Mouse (Mus musculus) intestine, embryonic 14.5 days (tissue): ENCODE data around the gene Asgr2. TPM values are rescaled to one million over a fixed set of nuclear protein-coding genes. Genes with fewer than 3 reads are reported as not detected.
"Not testable (repeated sequence)": the region's sequence is repeated elsewhere in the genome, so short reads cannot be mapped to it uniquely, and the experiment has no call there.

Experiments
- ATAC-seq: fragments of 200-750 bp; cut with Nextera tagmentation; replicated peaks from 2 replicates; pipeline ENCODE4 v1.8.0; 2017; ENCODE audit warnings: low read depth, moderate number of reproducible peaks, moderate TSS enrichment, moderate library complexity; ENCODE audit not compliant: low FRiP score, low TSS enrichment
- DNase-seq: peaks from one replicate; pipeline ENCODE4 v3.0.0-alpha.2; 2018; ENCODE audit warnings: low spot score
- H3K27ac ChIP-seq: fragments of 300-500 bp; sonication (generic); 2 replicates; pipeline ENCODE4 v1.5.1; 2014; ENCODE audit warnings: low read depth, mild to moderate bottlenecking, control low read depth
- H3K27me3 ChIP-seq: fragments of 300-500 bp; sonication (generic); replicated peaks from 2 replicates; pipeline ENCODE4 v1.6.1; 2014; ENCODE audit warnings: low read length, control low read depth; ENCODE audit not compliant: control insufficient read depth, insufficient read depth
- H3K36me3 ChIP-seq: fragments of 300-500 bp; sonication (generic); 2 replicates; pipeline ENCODE4 v1.6.1; 2014; ENCODE audit warnings: low read length, control low read depth; ENCODE audit not compliant: control insufficient read depth, insufficient read depth
- H3K4me1 ChIP-seq: fragments of 300-500 bp; sonication (generic); replicated peaks from 2 replicates; pipeline ENCODE4 v1.6.1; 2014; ENCODE audit warnings: low read length, control low read depth, mixed read lengths; ENCODE audit not compliant: control insufficient read depth, insufficient read depth
- H3K4me2 ChIP-seq: fragments of 300-500 bp; sonication (generic); 2 replicates; pipeline ENCODE4 v1.6.1; 2014; ENCODE audit warnings: low read length
- H3K4me3 ChIP-seq: fragments of 300-500 bp; sonication (generic); 2 replicates; pipeline ENCODE4 v1.5.1; 2014; ENCODE audit warnings: low read depth, low read length, control low read depth, mixed read lengths
- H3K9ac ChIP-seq: fragments of 300-500 bp; sonication (generic); 2 replicates; pipeline ENCODE4 v1.6.1; 2014; ENCODE audit warnings: mild to moderate bottlenecking, low read length
- H3K9me3 ChIP-seq: fragments of 300-500 bp; sonication (generic); 2 replicates; pipeline ENCODE4 v1.6.1; 2016; ENCODE audit warnings: low read length, control low read depth; ENCODE audit not compliant: control insufficient read depth
- WGBS: fragments of 180-500 bp; shearing (Covaris S2); extraction: QIAGEN DNeasy Blood & Tissue Kit; methylation state at CpG from one replicate; pipeline ENCODE4 v1.1.7; 2014; 5-methylcytosine and 5-hydroxymethylcytosine counted together
- polyA plus RNA-seq: library from polyadenylated mRNA; unstranded; fragments of >200 nt; fragmentation: Nextera tagmentation; extraction: Ambion mirVana; gene quantifications from 2 replicates; pipeline ENCODE4 v1.2.1, GENCODE M21; 2014

Asgr2 gene
- polyA plus RNA-seq, 1 experiment from 2014 or later, result 0.46 TPM

- Histone ChIP-seq H3K27ac (no peak overlapping the region), H3K36me3 (no peaks in the 10 kb centered on the region), H3K9ac (no peak overlapping the region), H3K27me3 (no peaks in the 10 kb centered on the region), H3K4me3 (no peak overlapping the region), H3K4me1 (no peaks in the 10 kb centered on the region), H3K4me2 (no peak overlapping the region), H3K9me3 (no peaks in the 10 kb centered on the region)
- 78% methylated on average over 14 of the region's 14 CpGs for WGBS
- DNase-seq, result no peak
- ATAC-seq, result no peak
Observed at GRCm38 (mm10) chr11:70103701-70104315, 11.4 kb downstream of the Asgr2 start.

DNA sequence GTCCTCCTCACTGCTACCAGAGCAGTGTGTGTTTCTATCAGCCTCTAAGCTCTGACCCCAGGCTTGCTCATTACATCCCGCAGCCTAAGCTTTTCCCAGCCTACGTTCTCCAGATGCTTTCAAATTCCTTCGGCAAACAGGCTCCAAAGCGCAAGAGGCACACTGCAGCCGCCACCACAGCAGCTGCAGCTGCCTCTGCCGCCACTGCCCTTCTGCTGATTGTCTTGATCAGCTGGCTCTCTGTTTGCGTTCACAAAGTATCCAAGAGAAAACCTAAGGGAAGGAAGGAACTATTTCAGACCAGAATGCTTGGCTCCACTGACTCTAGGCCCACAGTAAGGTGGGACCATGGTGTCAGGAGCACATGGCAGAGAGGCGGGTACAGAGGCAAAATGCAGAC lies 14.6 kb downstream of the Asgr2 start:
- H3K4me3 ChIP-seq, result no peak overlapping the region
- H3K4me1 ChIP-seq, result no peaks in the 10 kb centered on the region
- no peak overlapping the region for H3K9ac ChIP-seq
- H3K9me3 ChIP-seq, result 0 out of 2 replicates have a peak, but pooled peaks cover 2% of the 10 kb centered on the region
- no peak overlapping the region for H3K27ac ChIP-seq
- H3K36me3 ChIP-seq, result no peaks in the 10 kb centered on the region
- H3K27me3 ChIP-seq, result no peaks in the 10 kb centered on the region
- ATAC-seq (no peak), DNase-seq (no peak)
- H3K4me2 ChIP-seq, result no peak overlapping the region
- 54% methylated on average over 8 of the region's 8 CpGs for WGBS

GRCm38 (mm10) chr11:70110146-70110545 lies 17.7 kb downstream of the Asgr2 start:
- WGBS, result 80% methylated on average over 3 of the region's 3 CpGs
- no peak overlapping the region for H3K27ac ChIP-seq

DNA sequence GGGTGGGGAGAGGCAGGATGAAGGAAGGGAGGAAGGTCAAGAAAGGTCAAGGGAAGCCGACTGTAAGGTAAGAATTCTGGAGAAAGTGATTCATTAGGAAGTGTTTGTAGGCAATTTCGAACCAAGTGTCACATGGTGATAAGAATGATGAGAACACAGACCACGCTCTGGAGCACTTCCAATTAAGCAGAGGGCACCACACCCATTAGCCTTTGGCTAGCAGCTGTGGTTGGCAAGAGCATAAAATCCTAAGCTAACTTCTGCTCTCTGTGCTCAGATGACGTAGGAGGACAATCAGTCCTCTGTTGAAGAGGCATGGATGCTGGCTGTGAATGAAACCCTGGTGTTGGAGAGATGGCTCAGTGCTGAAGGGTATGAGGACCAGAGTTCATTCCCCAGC lies 22.1 kb downstream of the Asgr2 start:
- no peaks in the 10 kb centered on the region for H3K4me1 ChIP-seq
- no peak overlapping the region for H3K9ac ChIP-seq
- H3K4me2 ChIP-seq, result no peak overlapping the region
- H3K27me3 ChIP-seq, result no peaks in the 10 kb centered on the region
- no peaks in the 10 kb centered on the region for H3K36me3 ChIP-seq
- no peak overlapping the region for H3K4me3 ChIP-seq
- 42% methylated on average over 4 of the region's 4 CpGs for WGBS
- H3K9me3 ChIP-seq, result 0 out of 2 replicates have a peak, but pooled peaks cover 2% of the 10 kb centered on the region
- no peak for DNase-seq
- ATAC-seq, result no peak
- H3K27ac ChIP-seq, result no peak overlapping the region

More at GRCm38 (mm10) chr11:70110146-70110545, 17.7 kb downstream of the Asgr2 start:
- Histone ChIP-seq H3K4me1 (no peaks in the 10 kb centered on the region), H3K9ac (no peak overlapping the region), H3K4me3 (no peak overlapping the region), H3K9me3 (0 out of 2 replicates have a peak, but pooled peaks cover 2% of the 10 kb centered on the region), H3K4me2 (no peak overlapping the region), H3K27me3 (no peaks in the 10 kb centered on the region), H3K36me3 (no peaks in the 10 kb centered on the region)
- DNase-seq (peak; percentile 59), ATAC-seq (no peak)

DNA sequence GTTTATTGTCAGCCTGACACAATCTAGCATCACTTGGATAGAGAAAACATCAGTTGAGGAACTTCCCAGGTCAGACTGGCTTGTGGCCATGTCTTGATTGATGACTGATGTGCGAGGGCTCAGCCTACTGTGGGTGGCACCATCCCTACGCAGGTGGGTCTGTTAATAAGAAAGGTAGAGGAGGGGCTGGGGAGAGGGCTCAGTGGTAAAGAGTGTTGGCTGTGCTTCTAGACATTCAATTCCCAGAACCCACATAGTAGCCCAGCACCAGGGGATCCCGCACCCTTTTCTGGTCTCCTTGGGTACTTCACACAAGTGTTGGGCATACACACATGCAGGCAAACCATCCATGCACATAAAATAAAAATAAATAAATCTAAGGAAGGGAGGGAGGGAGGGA lies 23.5 kb downstream of the Asgr2 start:
- Histone ChIP-seq H3K36me3 (no peaks in the 10 kb centered on the region), H3K4me1 (no peaks in the 10 kb centered on the region), H3K4me3 (no peak overlapping the region), H3K9ac (no peak overlapping the region), H3K27ac (no peak overlapping the region), H3K4me2 (no peak overlapping the region), H3K9me3 (peaks cover 6% of the 10 kb centered on the region; the same call in 1 of the 2 replicates), H3K27me3 (no peaks in the 10 kb centered on the region)
- WGBS, result 88% methylated on average over 3 of the region's 3 CpGs
- no peak for ATAC-seq
- no peak for DNase-seq

DNA sequence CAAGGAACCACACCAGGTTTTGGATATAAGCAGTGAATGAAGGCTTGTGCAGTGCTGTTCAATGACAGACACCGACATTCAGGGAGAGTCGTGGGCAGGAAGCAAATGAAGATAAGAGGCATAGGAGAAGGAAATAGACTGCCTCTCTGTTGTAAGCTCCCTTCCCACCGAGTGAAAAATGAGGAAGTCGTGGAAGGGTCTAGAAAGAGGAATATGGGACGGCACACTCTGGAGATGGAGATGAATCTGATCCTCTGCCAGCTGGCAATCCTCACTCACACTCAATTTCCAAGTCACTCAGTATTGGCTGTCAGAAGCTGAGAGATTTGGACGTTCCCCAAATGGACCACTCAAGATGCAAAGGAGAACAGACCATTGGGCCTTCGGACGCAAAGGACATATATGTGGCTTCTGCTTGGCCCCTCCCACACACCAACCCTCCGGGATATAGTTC lies 37.5 kb downstream of the Asgr2 start, which contains the start of gene Mgl2:
TSS of gene Mgl2 (plus strand) at position 404 of the 454 bp plus-strand sequence.
- no peak within 1 kb of the TSS for H3K4me2 ChIP-seq
- H3K27me3 ChIP-seq, result no peaks in the 10 kb centered on the region
- no peaks in the 10 kb centered on the region for H3K9me3 ChIP-seq
- 71% methylated on average over 9 of the region's 9 CpGs for WGBS
- no peak for DNase-seq
- H3K36me3 ChIP-seq, result no peaks in the 10 kb centered on the region
- H3K9ac ChIP-seq, result no peak within 1 kb of the TSS
- H3K4me3 ChIP-seq, result no peak within 1 kb of the TSS
- no peaks in the 10 kb centered on the region for H3K4me1 ChIP-seq
- no peak within 1 kb of the TSS for H3K27ac ChIP-seq
- no peak for ATAC-seq

- not testable (repeated sequence) for H3K27me3 ChIP-seq, H3K9me3 ChIP-seq, H3K4me2 ChIP-seq, H3K4me1 ChIP-seq, H3K4me3 ChIP-seq, ATAC-seq, DNase-seq, H3K9ac ChIP-seq, H3K36me3 ChIP-seq, H3K27ac ChIP-seq
- 74% methylated on average over 3 of the region's 3 CpGs for WGBS
Observed at GRCm38 (mm10) chr11:70135001-70135400, 42.6 kb downstream of the Asgr2 start.

- DNase-seq, H3K4me3 ChIP-seq, ATAC-seq, H3K4me2 ChIP-seq, H3K4me1 ChIP-seq, H3K36me3 ChIP-seq, H3K27me3 ChIP-seq, H3K9me3 ChIP-seq, H3K27ac ChIP-seq, H3K9ac ChIP-seq: not testable (repeated sequence)
- 83% methylated on average over 8 of the region's 8 CpGs for WGBS
Observed at GRCm38 (mm10) chr11:70135925-70136324, 43.5 kb downstream of the Asgr2 start.

- H3K4me1 ChIP-seq, result no peaks in the 10 kb centered on the region
- H3K9me3 ChIP-seq, result no peaks in the 10 kb centered on the region
- no peak overlapping the region for H3K9ac ChIP-seq
- no peak overlapping the region for H3K4me3 ChIP-seq
- DNase-seq, result no peak
- no peak overlapping the region for H3K27ac ChIP-seq
- no peaks in the 10 kb centered on the region for H3K27me3 ChIP-seq
- WGBS, result 85% methylated on average over 10 of the region's 10 CpGs
- no peak for ATAC-seq
- H3K4me2 ChIP-seq, result no peak overlapping the region
- H3K36me3 ChIP-seq, result no peaks in the 10 kb centered on the region
Observed at GRCm38 (mm10) chr11:70139171-70139570, 46.7 kb downstream of the Asgr2 start.
